Mouse (Mus musculus): ENCODE measurements around the gene Znhit6. TPM values are rescaled to one million over a fixed set of nuclear protein-coding genes. Genes with fewer than 3 reads are reported as not detected.

Gene Znhit6
- 18.2 TPM for total RNA-seq (2023)

DNA sequence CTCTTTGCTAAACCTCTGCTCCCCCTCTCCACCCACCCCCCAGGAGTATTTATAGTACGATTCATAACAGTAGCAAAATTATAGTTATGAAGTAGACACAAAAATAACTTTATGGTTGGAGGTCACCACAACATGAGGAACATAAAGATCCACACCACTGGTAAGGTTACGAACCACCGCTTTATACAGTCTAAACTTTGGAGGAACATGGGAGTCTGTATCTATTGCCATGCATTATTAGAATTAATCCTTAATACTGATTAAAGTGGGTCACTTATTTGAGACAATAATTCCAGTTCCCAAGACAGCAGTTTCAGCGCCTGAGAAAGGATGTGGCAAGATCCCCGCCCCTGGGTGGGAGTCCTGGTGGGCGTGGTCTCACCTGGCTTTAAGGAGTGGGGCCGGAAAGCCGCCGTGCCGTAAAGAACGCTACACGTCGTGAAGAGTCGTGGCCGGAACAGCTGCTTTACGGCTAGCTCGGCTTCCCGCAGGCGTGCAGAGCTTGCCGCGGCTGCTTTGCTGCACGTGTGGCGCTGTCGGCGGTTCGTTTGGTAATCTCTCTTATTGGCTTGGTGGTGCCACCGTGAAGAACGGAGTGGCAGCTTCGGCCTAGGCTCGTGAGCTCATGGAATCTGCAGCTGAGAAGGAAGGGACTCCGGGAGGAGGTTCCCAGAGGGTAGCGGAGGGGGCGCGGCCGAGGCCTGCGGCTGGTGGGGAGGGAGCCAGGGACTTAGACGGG, at the start of gene Znhit6:
TSS of gene Znhit6 (plus strand) at position 463 of the 739 bp plus-strand sequence.

GRCm38 (mm10) chr3:145649852-145650202, 73.8 kb downstream of the Znhit6 start, which contains the start of gene Ccn1:
Gene Ccn1, minus strand, starts transcription at chr3:145649981.

Other genes with a start within 250 kb of the Znhit6 start
- 0.26 TPM for gene Ccn1, start 73.8 kb downstream of the Znhit6 start, total RNA-seq (2023)
- gene Ddah1, start 182.5 kb downstream of the Znhit6 start, total RNA-seq (2023): not detected

All from CD4-positive naive resting alpha-beta T cell, adult 76 days (primary cell).